Mouse (Mus musculus) subcutaneous adipose tissue, adult 2 months (tissue): ENCODE data around the gene Stox1. TPM values are rescaled to one million over a fixed set of nuclear protein-coding genes. Genes with fewer than 3 reads are reported as not detected.

Experiments used
- polyA plus RNA-seq: library from polyadenylated mRNA; depleted of rRNA; stranded (reverse); fragments of >200 nt; gene quantifications from 2 replicates; pipeline ENCODE4 v1.2.3, GENCODE M21; 2012; ENCODE audit warnings: low replicate concordance; rRNA removed

Gene Stox1
- polyA plus RNA-seq, result 0.47 and 0.48 TPM in 2 replicates

DNA sequence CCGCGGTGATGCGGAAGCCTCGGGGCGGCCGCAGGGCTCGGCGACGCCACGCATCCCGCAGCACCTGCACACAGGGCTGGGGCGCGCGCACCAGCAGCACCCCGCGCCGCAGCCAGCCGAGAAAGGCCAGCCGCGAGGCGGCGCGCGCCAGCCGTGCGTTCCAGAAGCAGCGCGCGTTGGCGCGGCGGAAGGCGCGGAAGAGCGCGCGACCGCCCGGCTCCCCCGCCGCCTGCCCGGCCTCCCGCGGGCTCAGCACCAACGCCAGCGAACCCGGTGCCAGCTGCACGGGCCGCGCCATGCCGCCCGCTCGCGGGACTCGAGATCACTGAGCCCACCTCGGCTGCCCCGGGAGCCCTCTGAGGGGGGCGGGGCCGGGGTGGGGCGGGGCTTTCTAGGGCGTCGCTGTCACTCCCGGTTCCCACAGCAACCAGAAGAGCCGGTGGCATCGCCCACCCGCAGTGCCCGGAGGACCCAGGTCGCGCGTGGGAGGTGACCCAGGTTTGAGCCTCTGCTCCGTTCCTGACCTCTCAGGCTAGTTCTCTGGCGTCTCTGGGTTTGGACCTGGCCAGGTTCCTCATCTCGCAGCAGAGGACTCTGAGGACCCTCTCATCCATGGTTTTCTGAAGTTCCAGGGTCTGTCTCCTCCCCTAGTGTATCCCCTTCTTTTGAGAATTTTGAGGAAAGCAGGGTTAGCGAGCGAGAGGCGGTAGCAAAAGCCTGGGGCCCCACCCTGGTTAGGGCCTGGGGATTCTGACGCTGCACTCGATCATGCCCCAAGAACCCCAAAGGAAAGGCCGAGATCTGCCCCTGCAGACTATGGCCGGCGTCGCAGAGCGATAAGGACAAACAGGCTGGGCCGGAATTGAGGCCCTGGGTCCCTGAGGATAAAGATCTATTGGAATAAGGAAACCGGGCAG is at the start of gene Stox1:
Gene Stox1, minus strand, starts transcription at position 358 of the 917 bp plus-strand sequence.

DNA sequence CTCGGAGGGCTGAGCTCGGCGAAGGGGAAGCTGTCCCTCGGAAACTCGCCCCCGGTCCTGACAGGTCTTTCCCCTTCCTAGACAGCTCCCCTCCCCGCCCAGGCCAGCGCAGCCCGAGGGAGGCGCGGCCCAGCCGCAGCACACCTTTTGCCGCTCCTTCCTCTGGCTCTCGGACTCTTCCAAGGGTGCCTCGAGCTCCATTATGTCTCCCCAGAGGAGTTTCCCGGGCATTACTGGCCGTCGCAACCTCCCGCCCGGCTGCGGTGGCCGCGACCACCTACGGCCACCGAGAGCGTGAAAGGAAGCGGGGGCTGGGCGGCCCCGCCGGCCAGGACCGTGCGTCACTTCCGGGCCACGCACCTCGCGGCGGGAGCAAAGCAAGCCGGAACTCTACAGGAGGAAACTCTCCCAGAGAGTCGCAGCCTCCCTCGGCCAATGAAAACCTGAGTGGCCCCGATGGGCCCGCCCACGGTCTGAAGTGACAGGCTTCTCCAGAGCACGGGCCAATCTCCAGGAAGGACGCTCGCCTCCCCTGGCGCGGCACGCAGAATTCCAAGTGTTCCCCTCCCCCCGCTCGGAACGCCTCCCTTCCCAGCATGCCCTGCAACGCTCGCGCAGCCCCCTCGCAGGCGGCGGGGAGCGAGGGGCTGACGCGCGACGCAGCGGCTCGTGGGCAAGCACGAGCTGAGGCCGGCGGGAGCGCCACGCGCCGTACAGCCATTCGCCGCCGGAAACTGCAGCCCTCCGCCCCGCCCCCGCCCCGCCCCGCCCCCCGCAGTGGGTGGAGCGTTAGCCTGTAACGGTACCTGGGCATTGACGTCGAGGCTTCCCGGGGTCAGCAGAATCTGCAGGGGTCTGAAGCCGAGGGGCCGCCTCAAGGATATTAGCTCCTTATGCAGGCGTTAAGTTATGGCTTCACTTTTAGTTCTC is 74.8 kb downstream of the Stox1 start, which contains the start of gene Ddx50:
Gene Ddx50, minus strand, starts transcription at position 338 of the 930 bp plus-strand sequence.

Other genes starting within 250 kb of the Stox1 start
- 17.2 and 18.9 TPM in 2 replicates for gene Vps26a, start 239.3 kb downstream of the Stox1 start, polyA plus RNA-seq
- gene Srgn, start 198.7 kb downstream of the Stox1 start, polyA plus RNA-seq, result 45.6 and 126 TPM in 2 replicates
- gene Kif1bp, start 147.7 kb downstream of the Stox1 start, polyA plus RNA-seq, result 27.1 and 34.3 TPM in 2 replicates
- gene Ddx21, start 123.8 kb downstream of the Stox1 start, polyA plus RNA-seq, result 10.6 and 30.2 TPM in 2 replicates
- 12.6 and 17.1 TPM in 2 replicates for gene Ddx50, start 74.9 kb downstream of the Stox1 start, polyA plus RNA-seq
- gene Ccar1, start 66.2 kb upstream of the Stox1 start, polyA plus RNA-seq, result 53.2 and 101 TPM in 2 replicates
- gene Tet1, start 182.9 kb upstream of the Stox1 start, polyA plus RNA-seq, result 0.72 and 5.8 TPM in 2 replicates
- 35.5 and 41.7 TPM in 2 replicates for gene Slc25a16, start 194.5 kb upstream of the Stox1 start, polyA plus RNA-seq
- gene Dna2, start 220.9 kb upstream of the Stox1 start, polyA plus RNA-seq, result 2.3 and 5.8 TPM in 2 replicates